Mouse (Mus musculus) liver, embryonic 13.5 days (tissue): ENCODE measurements at regions not wholly inside any gene's neighbourhood (a gene's known extent, or its start where the extent isn't known, plus 50 kb on each side); places are given as distances from the start of the nearest gene placed in this dataset.

ENCODE experiments used
- ATAC-seq: fragments of 200-750 bp; cut with Nextera tagmentation; 2 replicates; pipeline ENCODE4 v1.8.0; 2017; ENCODE audit warnings: low read depth, mild to moderate bottlenecking, moderate number of reproducible peaks, moderate library complexity
- DNase-seq: peaks from one replicate; pipeline ENCODE4 v3.0.0; 2022
- H3K27ac ChIP-seq: fragments of 300-500 bp; sonication (generic); 2 replicates; pipeline ENCODE4 v1.5.1; 2015; ENCODE audit warnings: moderate library complexity, mild to moderate bottlenecking, inconsistent platforms
- H3K27me3 ChIP-seq: fragments of 300-500 bp; sonication (generic); 2 replicates; pipeline ENCODE4 v1.6.1; 2015; ENCODE audit warnings: mild to moderate bottlenecking, inconsistent platforms
- H3K36me3 ChIP-seq: fragments of 300-500 bp; sonication (generic); 2 replicates; pipeline ENCODE4 v1.6.1; 2015; ENCODE audit warnings: mild to moderate bottlenecking, inconsistent platforms
- H3K4me1 ChIP-seq: fragments of 300-500 bp; sonication (generic); replicated peaks from 2 replicates; pipeline ENCODE4 v1.6.1; 2015; ENCODE audit warnings: inconsistent platforms
- H3K4me2 ChIP-seq: fragments of 300-500 bp; sonication (generic); 2 replicates; pipeline ENCODE4 v1.6.1; 2015; ENCODE audit warnings: inconsistent platforms, mild to moderate bottlenecking, moderate library complexity
- H3K4me3 ChIP-seq: fragments of 300-500 bp; sonication (generic); replicated peaks from 2 replicates; pipeline ENCODE4 v1.5.1; 2015; ENCODE audit warnings: mild to moderate bottlenecking, inconsistent platforms
- H3K9ac ChIP-seq: fragments of 300-500 bp; sonication (generic); 2 replicates; pipeline ENCODE4 v1.6.1; 2015; ENCODE audit warnings: mild to moderate bottlenecking, inconsistent platforms
- H3K9me3 ChIP-seq: fragments of 300-500 bp; sonication (generic); replicated peaks from 2 replicates; pipeline ENCODE4 v1.6.1; 2016; ENCODE audit warnings: inconsistent platforms
- WGBS: fragments of 180-500 bp; shearing (Covaris S2); methylation state at CpG from one replicate; pipeline ENCODE4 v1.1.7; 2015; ENCODE audit not compliant: insufficient replicate concordance; 5-methylcytosine and 5-hydroxymethylcytosine counted together

GRCm38 (mm10) chr10:117542886-117543695 is 86.2 kb upstream of the Cpm start:
- Histone ChIP-seq H3K27ac (no peak overlapping the region), H3K36me3 (no peaks in the 10 kb centered on the region), H3K9me3 (no peaks in the 10 kb centered on the region), H3K4me1 (no peaks in the 10 kb centered on the region), H3K9ac (no peak overlapping the region), H3K4me3 (no peak overlapping the region), H3K27me3 (no peaks in the 10 kb centered on the region), H3K4me2 (no peak overlapping the region)
- DNase-seq (no peak), ATAC-seq (no peak)
- 49% methylated on average over 5 of the region's 5 CpGs for WGBS

GRCm38 (mm10) chr10:117542351-117542750 is 86.9 kb upstream of the Cpm start:
- WGBS: 61% methylated on average over 5 of the region's 5 CpGs
- H3K27ac ChIP-seq: no peak overlapping the region
- ATAC-seq: no peak

DNA sequence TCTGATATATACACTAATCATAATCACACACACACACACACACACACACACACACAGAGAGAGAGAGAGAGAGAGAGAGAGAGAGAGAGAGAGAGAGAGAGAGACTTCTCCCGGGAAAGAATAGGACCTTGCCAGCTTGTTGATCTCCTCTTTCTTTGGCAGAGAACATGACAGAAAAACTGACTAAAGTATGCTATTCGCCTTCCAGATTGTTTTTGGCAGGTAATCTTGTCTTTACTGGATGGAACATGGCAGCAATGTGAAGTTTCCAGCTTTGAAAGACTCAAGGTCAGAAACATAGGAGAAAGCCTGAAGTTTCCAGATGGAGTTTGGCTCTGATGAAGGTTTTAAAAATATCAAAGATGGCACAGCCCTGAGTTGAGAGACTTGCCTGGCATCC is 87.8 kb upstream of the Cpm start:
- WGBS: 45% methylated on average over 2 of the region's 2 CpGs
- H3K36me3 ChIP-seq: no peaks in the 10 kb centered on the region

More at GRCm38 (mm10) chr10:117542351-117542750, 86.9 kb upstream of the Cpm start:
- Histone ChIP-seq H3K4me1 (no peaks in the 10 kb centered on the region), H3K9ac (no peak overlapping the region), H3K27me3 (no peaks in the 10 kb centered on the region), H3K4me3 (no peak overlapping the region), H3K4me2 (no peak overlapping the region), H3K36me3 (no peaks in the 10 kb centered on the region), H3K9me3 (no peaks in the 10 kb centered on the region)
- no peak for DNase-seq

DNA sequence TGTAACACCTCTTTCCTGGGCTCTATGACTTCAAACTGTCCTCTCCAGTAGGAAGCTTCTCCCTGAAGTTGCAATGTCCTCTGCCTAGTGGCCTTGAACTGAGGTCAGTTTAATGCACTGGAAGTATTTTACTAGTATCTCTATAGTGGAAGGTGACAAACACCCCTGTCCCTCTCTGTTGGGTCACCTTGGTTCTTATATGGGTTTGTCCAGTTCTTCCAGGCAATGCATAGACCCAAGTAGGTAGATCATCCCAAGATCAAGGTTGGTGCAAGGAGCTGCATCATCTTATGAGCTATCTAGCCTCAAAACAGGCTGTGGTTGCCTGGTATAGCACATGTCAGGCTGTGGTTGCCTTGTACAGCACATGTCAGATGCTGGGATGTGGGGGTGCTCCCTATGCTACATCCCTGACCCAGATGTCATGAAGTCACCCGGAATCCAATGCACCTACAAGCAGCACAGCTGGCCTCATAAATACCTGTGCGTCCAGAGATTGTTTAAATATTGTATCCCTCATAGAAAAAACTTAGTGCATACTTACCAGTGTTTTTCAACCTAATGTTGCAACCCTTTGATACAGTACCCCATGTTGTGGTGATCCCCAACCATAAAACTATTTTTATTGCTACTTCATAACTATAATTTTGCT is 88.4 kb upstream of the Cpm start:
- Histone ChIP-seq H3K27me3 (no peaks in the 10 kb centered on the region), H3K9ac (no peak overlapping the region), H3K36me3 (no peaks in the 10 kb centered on the region), H3K9me3 (no peaks in the 10 kb centered on the region), H3K27ac (no peak overlapping the region), H3K4me3 (no peak overlapping the region), H3K4me1 (no peaks in the 10 kb centered on the region), H3K4me2 (no peak overlapping the region)
- DNase-seq: no peak
- 71% methylated on average over 2 of the region's 2 CpGs for WGBS
- ATAC-seq: no peak

More for the DNA sequence above, 87.8 kb upstream of the Cpm start:
- no peak overlapping the region for H3K4me3 ChIP-seq
- H3K27me3 ChIP-seq: no peaks in the 10 kb centered on the region
- no peak overlapping the region for H3K9ac ChIP-seq
- DNase-seq (no peak), ATAC-seq (no peak)
- no peak overlapping the region for H3K27ac ChIP-seq
- no peaks in the 10 kb centered on the region for H3K9me3 ChIP-seq
- H3K4me1 ChIP-seq: no peaks in the 10 kb centered on the region
- no peak overlapping the region for H3K4me2 ChIP-seq

- no peak overlapping the region for H3K9ac ChIP-seq
- H3K36me3 ChIP-seq: no peaks in the 10 kb centered on the region
- WGBS: 70% methylated on average over 2 of the region's 2 CpGs
- H3K27ac ChIP-seq: no peak overlapping the region
- no peaks in the 10 kb centered on the region for H3K9me3 ChIP-seq
- H3K27me3 ChIP-seq: no peaks in the 10 kb centered on the region
- ATAC-seq (no peak), DNase-seq (no peak)
- H3K4me2 ChIP-seq: no peak overlapping the region
- no peaks in the 10 kb centered on the region for H3K4me1 ChIP-seq
- no peak overlapping the region for H3K4me3 ChIP-seq
These were observed 89.1 kb upstream of the Cpm start for GRCm38 (mm10) chr10:117540112-117540594.

GRCm38 (mm10) chr10:117539532-117539931 is 89.8 kb upstream of the Cpm start:
- H3K36me3 ChIP-seq: no peaks in the 10 kb centered on the region
- H3K27ac ChIP-seq: no peak overlapping the region
- no peaks in the 10 kb centered on the region for H3K4me1 ChIP-seq
- no peak overlapping the region for H3K4me2 ChIP-seq
- no peaks in the 10 kb centered on the region for H3K27me3 ChIP-seq
- ATAC-seq (no peak), DNase-seq (no peak)
- H3K4me3 ChIP-seq: no peak overlapping the region
- 60% methylated on average over 1 of the region's 1 CpGs for WGBS
- H3K9ac ChIP-seq: no peak overlapping the region
- no peaks in the 10 kb centered on the region for H3K9me3 ChIP-seq

- Histone ChIP-seq H3K9me3 (no peaks in the 10 kb centered on the region), H3K4me1 (no peaks in the 10 kb centered on the region)
- 66% methylated on average over 5 of the region's 5 CpGs for WGBS
These were observed 90.6 kb upstream of the Cpm start for GRCm38 (mm10) chr10:117538725-117539124.

GRCm38 (mm10) chr10:117536769-117537599 is 92.3 kb upstream of the Cpm start:
- no peak for DNase-seq
- Histone ChIP-seq H3K4me1 (no peaks in the 10 kb centered on the region), H3K4me3 (no peak overlapping the region), H3K4me2 (no peak overlapping the region), H3K27me3 (no peaks in the 10 kb centered on the region), H3K9me3 (no peaks in the 10 kb centered on the region), H3K9ac (no peak overlapping the region), H3K36me3 (no peaks in the 10 kb centered on the region), H3K27ac (no peak overlapping the region)
- 75% methylated on average over 15 of the region's 15 CpGs for WGBS
- no peak for ATAC-seq

More at GRCm38 (mm10) chr10:117538725-117539124, 90.6 kb upstream of the Cpm start:
- Histone ChIP-seq H3K27me3 (no peaks in the 10 kb centered on the region), H3K4me2 (no peak overlapping the region), H3K36me3 (no peaks in the 10 kb centered on the region), H3K4me3 (no peak overlapping the region), H3K9ac (no peak overlapping the region), H3K27ac (no peak overlapping the region)
- no peak for DNase-seq
- ATAC-seq: no peak

GRCm38 (mm10) chr10:117535843-117536242 is 93.5 kb upstream of the Cpm start:
- no peaks in the 10 kb centered on the region for H3K36me3 ChIP-seq
- H3K4me1 ChIP-seq: no peaks in the 10 kb centered on the region
- H3K27ac ChIP-seq: no peak overlapping the region
- no peak for ATAC-seq
- H3K4me2 ChIP-seq: no peak overlapping the region
- no peaks in the 10 kb centered on the region for H3K9me3 ChIP-seq
- no peak overlapping the region for H3K4me3 ChIP-seq
- DNase-seq: no peak
- WGBS: 65% methylated on average over 4 of the region's 4 CpGs
- H3K27me3 ChIP-seq: no peaks in the 10 kb centered on the region
- H3K9ac ChIP-seq: no peak overlapping the region

DNA sequence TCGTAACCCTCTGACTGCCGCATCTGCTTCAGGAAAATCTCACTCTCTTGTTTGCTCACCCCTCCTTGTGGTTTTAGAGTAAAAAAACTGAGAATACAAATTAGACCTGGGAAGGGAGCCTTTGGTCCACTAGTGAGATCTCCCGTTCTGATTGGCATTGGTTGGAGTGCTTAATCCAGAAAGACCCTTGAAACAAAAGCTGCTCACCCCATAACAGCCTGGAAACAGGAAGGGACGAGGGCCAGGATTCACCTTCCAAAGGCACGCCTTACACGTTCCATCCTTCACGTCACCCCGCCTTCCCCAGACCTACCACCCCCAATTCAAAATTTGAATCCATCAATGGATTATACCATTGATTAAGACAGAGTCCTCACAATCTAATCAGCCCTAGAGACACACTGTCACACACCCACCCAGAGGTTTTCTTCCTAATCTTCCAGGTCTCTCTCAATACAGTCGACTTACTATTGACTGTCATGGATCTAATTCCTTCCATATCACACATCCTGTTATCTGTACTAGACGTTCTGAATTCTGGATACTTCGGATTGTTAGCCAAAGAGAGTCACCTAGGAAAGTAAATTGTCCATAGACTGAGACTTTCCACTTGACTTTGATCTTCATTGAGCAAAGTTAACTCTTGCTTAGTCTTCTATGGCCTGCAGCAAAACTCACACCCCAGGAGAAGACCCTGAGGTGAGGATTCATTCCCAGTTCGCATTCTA is 94.1 kb upstream of the Cpm start:
- H3K27ac ChIP-seq: no peak overlapping the region
- no peak overlapping the region for H3K4me2 ChIP-seq
- H3K4me1 ChIP-seq: no peaks in the 10 kb centered on the region
- DNase-seq (no peak), ATAC-seq (no peak)
- no peaks in the 10 kb centered on the region for H3K9me3 ChIP-seq
- no peaks in the 10 kb centered on the region for H3K27me3 ChIP-seq
- H3K4me3 ChIP-seq: no peak overlapping the region
- H3K36me3 ChIP-seq: no peaks in the 10 kb centered on the region
- H3K9ac ChIP-seq: no peak overlapping the region
- 67% methylated on average over 12 of the region's 12 CpGs for whole genome bisulfite sequencing

DNA sequence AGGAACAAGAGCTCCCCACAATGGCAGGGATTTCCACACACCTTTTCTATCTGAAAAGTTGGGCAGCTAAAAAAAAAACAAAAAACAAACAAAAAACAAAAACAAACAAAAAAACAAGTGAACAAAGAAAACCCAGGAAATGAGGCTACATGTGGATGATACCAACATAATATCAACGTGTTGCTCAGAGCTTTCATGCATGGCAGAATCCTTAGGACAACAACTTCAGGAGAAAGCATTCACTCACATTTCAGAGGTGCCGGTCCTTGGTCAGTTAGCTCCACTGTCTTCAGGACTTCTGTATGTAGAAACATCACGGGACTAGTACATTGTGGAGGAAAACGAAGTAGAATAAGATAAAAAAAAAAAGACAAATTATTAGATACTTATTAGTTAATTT is 94.8 kb upstream of the Cpm start:
- Histone ChIP-seq H3K9me3 (no peaks in the 10 kb centered on the region), H3K36me3 (no peaks in the 10 kb centered on the region), H3K4me1 (no peaks in the 10 kb centered on the region), H3K27me3 (no peaks in the 10 kb centered on the region), H3K9ac (no peak overlapping the region), H3K4me2 (no peak overlapping the region), H3K4me3 (no peak overlapping the region), H3K27ac (no peak overlapping the region)
- ATAC-seq (no peak), DNase-seq (no peak)
- 58% methylated on average over 4 of the region's 4 CpGs for WGBS
